Mouse (Mus musculus): Measurements from ENCODE around the gene Gnaz.

GRCm38 (mm10) chr10:74925324-74925723 lies 41.7 kb upstream of the Gnaz start:
- TF ChIP-seq CTCF (IDR thresholded peaks at IDR 0.05; ENCODE audit: control insufficient read depth, insufficient read depth, low read length) (peak; percentile 59), POLR2A (IDR thresholded peaks at IDR 0.05; ENCODE audit: borderline replicate concordance, control insufficient read depth, low read depth, low read length) (no peak)

Measured in bone marrow, adult 2 months (tissue).